Mouse (Mus musculus) embryonic facial prominence, embryonic 12.5 days (tissue): ENCODE results near the gene Dedd2. TPM values are rescaled to one million over a fixed set of nuclear protein-coding genes. Genes with fewer than 3 reads are reported as not detected.

Experiments
- ATAC-seq: fragments of 200-750 bp; cut with Nextera tagmentation; 2 replicates; pipeline ENCODE4 v1.8.0; 2017; ENCODE audit not compliant: insufficient number of reproducible peaks, insufficient read depth, low FRiP score, low TSS enrichment
- H3K27ac ChIP-seq: fragments of 300-500 bp; sonication (generic); 2 replicates; pipeline ENCODE4 v1.5.1; 2016; ENCODE audit warnings: mild to moderate bottlenecking
- H3K27me3 ChIP-seq: fragments of 300-500 bp; sonication (generic); 2 replicates; pipeline ENCODE4 v1.6.1; 2016; ENCODE audit warnings: mild to moderate bottlenecking, moderate library complexity
- H3K36me3 ChIP-seq: fragments of 300-500 bp; sonication (generic); 2 replicates; pipeline ENCODE4 v1.6.1; 2016; ENCODE audit warnings: mild to moderate bottlenecking
- H3K4me1 ChIP-seq: fragments of 300-500 bp; sonication (generic); 2 replicates; pipeline ENCODE4 v1.6.1; 2016
- H3K4me2 ChIP-seq: fragments of 300-500 bp; sonication (generic); replicated peaks from 2 replicates; pipeline ENCODE4 v1.6.1; 2016; ENCODE audit warnings: mild to moderate bottlenecking, moderate library complexity
- H3K4me3 ChIP-seq: fragments of 300-500 bp; sonication (generic); 2 replicates; pipeline ENCODE4 v1.5.1; 2016; ENCODE audit warnings: mild to moderate bottlenecking
- H3K9ac ChIP-seq: fragments of 300-500 bp; sonication (generic); 2 replicates; pipeline ENCODE4 v1.6.1; 2016; ENCODE audit warnings: mild to moderate bottlenecking, moderate library complexity
- H3K9me3 ChIP-seq: fragments of 300-500 bp; sonication (generic); 2 replicates; pipeline ENCODE4 v1.6.1; 2016; ENCODE audit warnings: mild to moderate bottlenecking, moderate library complexity
- WGBS: fragments of 180-500 bp; shearing (Covaris S2); methylation state at CpG from one replicate; pipeline ENCODE4 v1.1.7; 2016; 5-methylcytosine and 5-hydroxymethylcytosine counted together
- polyA plus RNA-seq: library from polyadenylated mRNA; unstranded; fragments of >200 nt; fragmentation: Nextera tagmentation; extraction: Ambion mirVana; gene quantifications from 2 replicates; pipeline ENCODE4 v1.2.1, GENCODE M21; 2016

The Dedd2 gene
- polyA plus RNA-seq, 1 experiment from 2014 or later = 13.7 TPM

GRCm38 (mm10) chr7:25251822-25252221 is 31.4 kb upstream of the Dedd2 start:
- Histone ChIP-seq H3K36me3 (no peaks in the 10 kb centered on the region), H3K4me2 (peak overlapping the region; percentile 97), H3K4me3 (peak overlapping the region; percentile 72), H3K9me3 (no peaks in the 10 kb centered on the region), H3K27me3 (no peaks in the 10 kb centered on the region), H3K27ac (peak overlapping the region; percentile 99), H3K4me1 (peaks cover 30% of the 10 kb centered on the region), H3K9ac (peak overlapping the region; percentile 81)
- ATAC-seq = no peak
- WGBS = 12% methylated on average over 8 of the region's 8 CpGs

- H3K9ac ChIP-seq = peak overlapping the region; percentile 81
- H3K4me3 ChIP-seq = peak overlapping the region; percentile 72
- H3K27me3 ChIP-seq = no peaks in the 10 kb centered on the region
- H3K27ac ChIP-seq = peak overlapping the region; percentile 99
- H3K9me3 ChIP-seq = no peaks in the 10 kb centered on the region
- WGBS = 2% methylated on average over 22 of the region's 22 CpGs
- peak overlapping the region; percentile 97 for H3K4me2 ChIP-seq
- peaks cover 36% of the 10 kb centered on the region for H3K4me1 ChIP-seq
- no peaks in the 10 kb centered on the region for H3K36me3 ChIP-seq
- no peak; the same call in 1 of the 2 replicates for ATAC-seq
Measured at GRCm38 (mm10) chr7:25251071-25251791, 30.8 kb upstream of the Dedd2 start.

- peak; percentile 67 for ATAC-seq
- WGBS = 1% methylated on average over 76 of the region's 81 CpGs
- peaks cover 44% of the 10 kb centered on the region for H3K4me1 ChIP-seq
- H3K27me3 ChIP-seq = no peaks in the 10 kb centered on the region
- H3K36me3 ChIP-seq = peaks cover 7% of the 10 kb centered on the region; the same call in 1 of the 2 replicates
- H3K4me3 ChIP-seq = peak within 1 kb of the TSS; percentile 72
- H3K9ac ChIP-seq = peak within 1 kb of the TSS; percentile 81
- peak within 1 kb of the TSS; percentile 99 for H3K27ac ChIP-seq
- peak within 1 kb of the TSS; percentile 97 for H3K4me2 ChIP-seq
- H3K9me3 ChIP-seq = no peaks in the 10 kb centered on the region
Measured at GRCm38 (mm10) chr7:25250141-25250972, 29.9 kb upstream of the Dedd2 start, which contains the start of gene Erf. Erf (minus strand) TSS chr7:25250761.

- H3K9ac ChIP-seq = peak overlapping the region; percentile 81
- H3K9me3 ChIP-seq = no peaks in the 10 kb centered on the region
- peak; percentile 43 for ATAC-seq
- H3K27ac ChIP-seq = peak overlapping the region; percentile 99
- WGBS = 1% methylated on average over 52 of the region's 73 CpGs
- peaks cover 16% of the 10 kb centered on the region for H3K36me3 ChIP-seq
- peaks cover 49% of the 10 kb centered on the region for H3K4me1 ChIP-seq
- no peaks in the 10 kb centered on the region for H3K27me3 ChIP-seq
- H3K4me2 ChIP-seq = peak overlapping the region; percentile 97
- peak overlapping the region; percentile 72 for H3K4me3 ChIP-seq
Measured at GRCm38 (mm10) chr7:25249314-25250140, 29.1 kb upstream of the Dedd2 start.

- peak; percentile 4; the same call in 1 of the 2 replicates for ATAC-seq
- Histone ChIP-seq H3K9ac (peak overlapping the region; percentile 81), H3K4me3 (peak overlapping the region; percentile 72), H3K27ac (peak overlapping the region; percentile 99), H3K4me2 (peak overlapping the region; percentile 97), H3K27me3 (no peaks in the 10 kb centered on the region), H3K36me3 (peaks cover 22% of the 10 kb centered on the region), H3K9me3 (no peaks in the 10 kb centered on the region), H3K4me1 (peaks cover 49% of the 10 kb centered on the region)
- WGBS = under 1% methylated on average over 24 of the region's 25 CpGs
Measured at GRCm38 (mm10) chr7:25248846-25249313, 28.5 kb upstream of the Dedd2 start.

- peaks cover 27% of the 10 kb centered on the region for H3K36me3 ChIP-seq
- H3K9ac ChIP-seq = peak overlapping the region; percentile 81
- peak overlapping the region; percentile 97 for H3K4me2 ChIP-seq
- peak overlapping the region; percentile 72 for H3K4me3 ChIP-seq
- 2% methylated on average over 18 of the region's 18 CpGs for WGBS
- peaks cover 49% of the 10 kb centered on the region for H3K4me1 ChIP-seq
- H3K9me3 ChIP-seq = no peaks in the 10 kb centered on the region
- no peaks in the 10 kb centered on the region for H3K27me3 ChIP-seq
- no peak for ATAC-seq
- H3K27ac ChIP-seq = peak overlapping the region; percentile 99
Measured at GRCm38 (mm10) chr7:25248018-25248647, 27.7 kb upstream of the Dedd2 start.

- H3K36me3 ChIP-seq = peaks cover 33% of the 10 kb centered on the region
- H3K4me2 ChIP-seq = peak overlapping the region; percentile 97
- ATAC-seq = no peak
- peak overlapping the region; percentile 81 for H3K9ac ChIP-seq
- H3K27me3 ChIP-seq = no peaks in the 10 kb centered on the region
- peak overlapping the region; percentile 72 for H3K4me3 ChIP-seq
- H3K9me3 ChIP-seq = no peaks in the 10 kb centered on the region
- H3K4me1 ChIP-seq = peaks cover 49% of the 10 kb centered on the region
- peak overlapping the region; percentile 99 for H3K27ac ChIP-seq
- 26% methylated on average over 3 of the region's 3 CpGs for WGBS
Measured at GRCm38 (mm10) chr7:25247498-25247897, 27.1 kb upstream of the Dedd2 start.

GRCm38 (mm10) chr7:25246759-25247137 is 26.3 kb upstream of the Dedd2 start:
- no peaks in the 10 kb centered on the region for H3K27me3 ChIP-seq
- peak overlapping the region; percentile 99 for H3K27ac ChIP-seq
- peak overlapping the region; percentile 72 for H3K4me3 ChIP-seq
- no peak for ATAC-seq
- H3K36me3 ChIP-seq = peaks cover 37% of the 10 kb centered on the region
- H3K9ac ChIP-seq = peak overlapping the region; percentile 81
- H3K9me3 ChIP-seq = no peaks in the 10 kb centered on the region
- H3K4me2 ChIP-seq = peak overlapping the region; percentile 97
- WGBS = 50% methylated on average over 4 of the region's 4 CpGs
- peaks cover 44% of the 10 kb centered on the region for H3K4me1 ChIP-seq

GRCm38 (mm10) chr7:25246079-25246758 is 25.8 kb upstream of the Dedd2 start:
- H3K9me3 ChIP-seq = no peaks in the 10 kb centered on the region
- H3K27ac ChIP-seq = peak overlapping the region; percentile 99
- peak overlapping the region; percentile 72 for H3K4me3 ChIP-seq
- 52% methylated on average over 20 of the region's 20 CpGs for WGBS
- H3K9ac ChIP-seq = peak overlapping the region; percentile 81
- H3K4me2 ChIP-seq = peak overlapping the region; percentile 97
- H3K36me3 ChIP-seq = peaks cover 37% of the 10 kb centered on the region
- H3K27me3 ChIP-seq = no peaks in the 10 kb centered on the region
- H3K4me1 ChIP-seq = peaks cover 39% of the 10 kb centered on the region
- no peak for ATAC-seq

GRCm38 (mm10) chr7:25244562-25245369 is 24.4 kb upstream of the Dedd2 start:
- Histone ChIP-seq H3K27me3 (no peaks in the 10 kb centered on the region), H3K27ac (peak overlapping the region; percentile 0; the same call in 1 of the 2 replicates), H3K9ac (0 out of 2 replicates have a peak overlapping the region, but pooled peaks have one; percentile 15), H3K4me2 (no peak overlapping the region), H3K4me1 (peaks cover 37% of the 10 kb centered on the region), H3K9me3 (no peaks in the 10 kb centered on the region), H3K36me3 (peaks cover 37% of the 10 kb centered on the region), H3K4me3 (no peak overlapping the region)
- no peak for ATAC-seq
- 92% methylated on average over 30 of the region's 30 CpGs for WGBS
